Mouse (Mus musculus) lung, postnatal 0 days (tissue): Measurements from ENCODE around the gene Agbl1.

Source experiments
- CTCF ChIP-seq: IDR thresholded peaks from 2 replicates; pipeline ENCODE4 v1.5.1; 2016; ENCODE audit warnings: antibody characterized with exemption, mild to moderate bottlenecking
- EP300 ChIP-seq: IDR thresholded peaks from 2 replicates; pipeline ENCODE4 v1.6.1; 2016; ENCODE audit warnings: antibody characterized with exemption, mild to moderate bottlenecking, control low read depth

DNA sequence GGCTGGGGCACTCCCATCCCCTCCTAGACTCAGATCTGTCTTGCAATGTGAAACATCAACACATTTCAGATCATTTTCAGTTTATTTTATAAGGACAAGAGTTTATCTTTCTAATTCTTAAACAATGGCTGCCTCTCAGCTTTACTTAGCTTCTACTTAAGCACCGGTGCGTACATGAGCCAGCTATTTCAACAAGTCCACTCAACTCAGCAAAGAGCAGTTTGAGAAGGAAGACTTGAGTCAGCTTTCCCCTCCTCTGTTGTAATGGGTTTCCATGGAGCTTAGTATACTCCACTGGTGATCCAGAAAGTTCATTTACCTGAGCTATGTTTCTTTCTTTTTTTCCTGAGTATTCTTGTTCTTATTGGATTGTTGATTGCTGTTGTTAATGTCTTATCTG lies 905.2 kb downstream of the Agbl1 start:
- TF ChIP-seq EP300 (peak; percentile 83; the same call in 1 of the 2 replicates), CTCF (no peak)
